Mouse (Mus musculus) small intestine, adult 2 months (tissue): ENCODE results near the gene Siah3.

Experiments used
- CTCF ChIP-seq: fragments of 200-500 bp; IDR thresholded peaks from 2 replicates; pipeline ENCODE4 v1.5.1; 2012; ENCODE audit warnings: low read depth, mild to moderate bottlenecking, control low read depth, inconsistent platforms, low read length, moderate library complexity, mixed read lengths; ENCODE audit not compliant: insufficient replicate concordance, insufficient read length; ENCODE audit errors: extremely low read depth
- POLR2A ChIP-seq: fragments of 200-500 bp; IDR thresholded peaks from 2 replicates; pipeline ENCODE4 v1.6.1; 2012; ENCODE audit warnings: low read depth, mild to moderate bottlenecking, control low read depth, inconsistent platforms, low read length, moderate library complexity

DNA sequence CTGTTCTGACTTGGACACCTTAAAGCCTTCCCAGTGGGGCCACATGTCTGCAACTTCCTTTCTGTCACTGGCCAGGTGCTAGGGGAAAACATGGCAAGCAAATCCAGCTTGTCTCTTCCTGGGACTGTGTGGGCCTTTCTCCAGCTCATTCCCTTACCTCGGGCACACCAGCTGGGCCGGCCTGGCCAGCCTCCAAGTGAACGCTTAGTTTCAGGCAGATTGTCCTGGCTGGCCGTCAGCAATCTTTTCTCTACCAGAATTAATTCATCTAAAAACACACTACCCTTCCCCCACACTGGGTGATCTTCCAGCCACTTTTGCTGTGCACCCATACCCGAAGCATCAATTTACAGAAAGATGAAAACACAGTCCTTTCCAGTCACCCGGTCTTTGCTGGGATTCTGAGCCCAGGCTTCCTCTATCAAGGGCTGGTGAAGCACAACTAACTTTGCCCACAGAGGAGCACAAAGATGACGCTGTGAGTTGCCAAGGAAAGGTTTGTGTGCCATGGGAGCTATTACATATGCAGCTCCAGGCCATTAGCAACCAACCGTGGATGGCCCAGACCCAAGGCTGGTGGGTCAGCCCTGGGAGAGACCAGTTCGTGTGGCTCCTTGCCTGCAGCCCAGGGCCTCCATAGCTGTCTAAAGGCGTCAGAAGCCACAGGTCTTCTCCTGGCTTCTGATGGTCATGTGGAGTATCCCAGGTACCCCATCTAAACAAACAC, 71.8 kb downstream of the Siah3 start:
- no peak for TF ChIP-seq CTCF
- no peak for TF ChIP-seq POLR2A
